Mouse (Mus musculus): Measurements from ENCODE around the gene Srebf1.

Gene Srebf1

GRCm38 (mm10) chr11:60222469-60223236 lies at the start of gene Srebf1:
TSS of gene Srebf1 (minus strand) at chr11:60222581.
- peak; percentile 78 for DNase-seq

GRCm38 (mm10) chr11:60268563-60268962 lies 46.2 kb upstream of the Srebf1 start:
- DNase-seq: no peak

- DNase-seq: no peak
These were observed 43.0 kb upstream of the Srebf1 start for GRCm38 (mm10) chr11:60265271-60265985.

GRCm38 (mm10) chr11:60264651-60265050 lies 42.3 kb upstream of the Srebf1 start:
- no peak for DNase-seq

- DNase-seq: no peak
These were observed 40.0 kb upstream of the Srebf1 start for GRCm38 (mm10) chr11:60262396-60262795.

- DNase-seq: no peak
These were observed 38.4 kb upstream of the Srebf1 start for GRCm38 (mm10) chr11:60260743-60261142.

GRCm38 (mm10) chr11:60257696-60258095 lies 35.3 kb upstream of the Srebf1 start:
- DNase-seq: no peak

GRCm38 (mm10) chr11:60256713-60257112 lies 34.3 kb upstream of the Srebf1 start:
- DNase-seq: no peak

GRCm38 (mm10) chr11:60256176-60256681 lies 33.8 kb upstream of the Srebf1 start:
- DNase-seq: peak; percentile 54

- DNase-seq: no peak
These were observed 33.3 kb upstream of the Srebf1 start for GRCm38 (mm10) chr11:60255639-60256038.

- no peak for DNase-seq
These were observed 32.8 kb upstream of the Srebf1 start for GRCm38 (mm10) chr11:60255181-60255580.

- no peak for DNase-seq
These were observed 31.9 kb upstream of the Srebf1 start for GRCm38 (mm10) chr11:60254308-60254707.

- no peak for DNase-seq
These were observed 31.2 kb upstream of the Srebf1 start for GRCm38 (mm10) chr11:60253546-60253945.

- no peak for DNase-seq
These were observed 28.7 kb upstream of the Srebf1 start for GRCm38 (mm10) chr11:60250971-60251643.

- DNase-seq: no peak
These were observed 27.5 kb upstream of the Srebf1 start for GRCm38 (mm10) chr11:60249885-60250284.

GRCm38 (mm10) chr11:60248596-60249404 lies 26.4 kb upstream of the Srebf1 start:
- no peak for DNase-seq

- no peak for DNase-seq
These were observed 25.6 kb upstream of the Srebf1 start for GRCm38 (mm10) chr11:60247753-60248550.

- no peak for DNase-seq
These were observed 23.7 kb upstream of the Srebf1 start for GRCm38 (mm10) chr11:60246077-60246476.

GRCm38 (mm10) chr11:60244503-60245143 lies 22.2 kb upstream of the Srebf1 start:
- no peak for DNase-seq

- DNase-seq: no peak
These were observed 18.1 kb upstream of the Srebf1 start for GRCm38 (mm10) chr11:60240509-60240908.

- no peak for DNase-seq
These were observed 13.0 kb upstream of the Srebf1 start for GRCm38 (mm10) chr11:60235351-60235750.
